Mouse (Mus musculus) kidney, adult 9 months (tissue): ENCODE results near the gene Akap2.

Experiments
- DNase-seq: peaks from one replicate; pipeline ENCODE4 v3.0.0; 2022

The Akap2 gene

GRCm38 (mm10) chr4:57703574-57704470, 13.6 kb upstream of the Akap2 start:
- no peak for DNase-seq

GRCm38 (mm10) chr4:57704575-57704974, 12.9 kb upstream of the Akap2 start:
- no peak for DNase-seq

GRCm38 (mm10) chr4:57715849-57716248, 1.6 kb upstream of the Akap2 start:
- peak; percentile 64 for DNase-seq

DNA sequence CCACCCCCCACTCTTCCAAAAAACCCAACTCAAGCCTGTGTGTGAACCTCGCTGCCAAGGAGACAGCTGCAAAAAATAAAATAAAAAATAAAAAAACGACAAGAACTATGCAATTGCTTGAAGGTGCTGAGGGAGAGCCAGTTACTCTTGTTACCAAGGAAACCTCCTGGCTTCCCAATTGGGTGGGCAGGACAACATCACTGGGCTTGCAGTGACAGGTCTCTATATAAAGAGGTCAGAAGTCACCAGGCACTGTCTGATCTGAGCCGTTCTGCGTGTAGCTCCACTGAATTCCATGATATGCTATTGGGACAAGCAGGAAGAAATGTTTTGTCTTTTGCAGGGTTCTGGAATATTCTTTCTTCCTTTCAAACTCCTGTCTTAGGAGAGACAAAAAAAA, 722 bp upstream of the Akap2 start:
- DNase-seq, result no peak

- DNase-seq, result no peak
These were observed 1.9 kb downstream of the Akap2 start for GRCm38 (mm10) chr4:57719370-57719769.

GRCm38 (mm10) chr4:57720869-57721361, 3.5 kb downstream of the Akap2 start:
- DNase-seq, result no peak

DNA sequence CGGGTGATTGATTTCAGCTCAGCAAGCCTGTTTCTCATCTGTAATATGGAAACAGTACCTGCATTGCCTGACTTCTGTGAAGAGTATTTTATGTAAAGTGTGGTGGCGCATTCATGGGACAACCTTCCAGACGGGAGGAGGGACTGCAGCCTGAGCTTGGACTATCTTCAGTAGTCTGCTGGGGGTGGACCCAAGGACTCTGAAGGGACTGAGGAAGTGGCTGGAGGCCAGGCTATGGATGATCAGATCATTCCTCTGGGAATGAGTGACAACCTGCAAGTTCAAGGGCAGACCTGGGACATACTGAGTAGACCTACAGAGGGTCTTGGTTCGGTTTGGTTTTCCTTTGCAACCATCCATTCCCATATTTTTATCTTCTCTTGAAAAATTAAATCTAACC, 4.8 kb downstream of the Akap2 start:
- DNase-seq, result peak; percentile 70

- no peak for DNase-seq
These were observed 6.2 kb downstream of the Akap2 start for GRCm38 (mm10) chr4:57723659-57724058.

DNA sequence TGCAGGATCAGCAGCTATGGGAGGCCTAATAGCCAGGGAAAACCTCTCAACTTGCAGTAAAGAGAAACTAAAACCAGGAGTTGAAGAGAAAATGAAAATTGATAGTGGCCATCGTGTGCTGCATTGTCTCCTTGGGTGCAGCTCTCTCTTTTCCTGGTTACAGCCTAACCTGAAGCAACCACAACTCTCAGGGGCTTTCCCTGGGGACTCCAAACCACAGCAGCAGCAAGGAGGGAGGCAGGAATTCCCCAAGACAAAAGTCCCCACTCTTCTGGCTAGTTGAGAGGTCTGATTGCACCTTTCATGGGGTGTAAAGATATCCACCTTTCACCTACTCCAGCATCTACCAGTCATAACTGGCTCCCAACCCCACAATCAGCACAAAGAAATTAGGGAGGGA, 8.1 kb downstream of the Akap2 start:
- DNase-seq, result no peak

- peak; percentile 58 for DNase-seq
These were observed 11.2 kb downstream of the Akap2 start for GRCm38 (mm10) chr4:57728611-57729183.

DNA sequence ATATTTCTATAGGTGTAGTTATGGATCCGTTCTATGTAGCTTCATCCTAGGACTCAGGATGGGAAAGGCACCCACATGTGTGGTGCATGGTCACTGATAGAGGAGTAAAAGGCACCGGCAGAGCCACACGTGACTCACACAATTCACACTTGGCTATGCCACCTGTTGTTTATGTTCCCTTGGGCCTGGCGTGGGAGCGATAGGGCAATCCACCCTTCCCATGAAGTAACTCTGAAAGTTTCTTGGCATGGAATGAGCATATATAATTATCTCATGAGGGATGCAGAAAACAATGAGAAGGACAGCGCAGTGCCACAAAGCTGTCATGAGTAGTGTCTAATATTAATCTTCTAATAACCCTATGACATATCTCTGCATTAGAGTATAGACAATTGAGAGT, 12.6 kb downstream of the Akap2 start:
- DNase-seq, result no peak

GRCm38 (mm10) chr4:57730801-57731598, 13.5 kb downstream of the Akap2 start:
- DNase-seq, result peak; percentile 56

DNA sequence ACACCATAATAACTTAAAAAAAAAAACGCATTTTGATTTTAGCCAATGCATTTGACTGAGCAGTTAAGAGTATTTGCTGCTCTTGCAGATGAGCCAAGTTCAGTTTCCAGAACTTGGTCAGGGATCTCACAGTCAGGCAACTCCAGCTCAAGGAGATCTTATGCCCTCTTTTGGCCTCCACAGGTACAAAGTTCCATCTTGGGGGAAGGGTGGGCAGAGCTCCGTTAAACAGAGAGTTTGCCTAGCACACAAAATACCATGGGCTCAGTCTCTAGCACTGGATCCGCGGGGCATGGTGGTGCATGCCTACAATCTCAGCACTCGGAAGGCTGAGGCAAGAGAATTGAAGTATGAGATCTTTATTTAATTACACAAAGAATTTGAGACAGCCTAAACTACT, 14.9 kb downstream of the Akap2 start:
- DNase-seq, result peak; percentile 87

GRCm38 (mm10) chr4:57733445-57733844, 16.0 kb downstream of the Akap2 start:
- DNase-seq, result no peak

GRCm38 (mm10) chr4:57735426-57735825, 18.0 kb downstream of the Akap2 start:
- peak; percentile 96 for DNase-seq

DNA sequence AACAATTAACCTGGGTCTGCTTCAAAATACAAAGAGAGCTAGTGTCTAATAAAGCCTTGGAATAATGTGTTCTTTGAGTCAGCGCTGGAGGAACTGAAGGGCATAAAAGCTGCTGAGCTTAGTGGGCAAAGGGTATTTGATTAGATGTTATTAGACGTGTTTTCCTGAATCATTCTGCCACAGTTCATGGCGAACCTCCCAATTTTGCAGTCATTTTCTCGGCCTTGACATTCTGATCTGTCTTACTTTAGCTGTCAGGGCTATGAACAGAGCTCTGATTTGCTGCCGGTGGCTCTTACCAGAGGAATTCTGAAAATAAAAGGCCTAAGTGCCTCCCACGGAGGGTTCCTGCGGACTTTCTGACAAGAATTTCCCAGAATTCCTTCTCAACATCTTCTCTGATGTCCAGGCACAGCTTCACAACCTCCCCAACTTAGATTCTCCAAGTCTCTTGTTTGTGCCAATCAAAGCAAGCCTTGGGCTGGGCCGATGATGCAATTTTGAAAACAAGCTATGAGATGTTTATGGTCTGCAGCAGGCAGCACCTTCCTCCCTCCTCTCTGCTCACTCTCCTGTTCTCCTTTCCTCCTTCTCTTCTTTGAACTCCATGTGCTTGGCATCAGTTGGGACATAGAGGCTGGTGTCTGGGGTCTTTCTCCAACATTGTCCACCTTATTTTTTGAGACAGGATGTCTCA, 21.5 kb downstream of the Akap2 start:
- DNase-seq, result no peak

DNA sequence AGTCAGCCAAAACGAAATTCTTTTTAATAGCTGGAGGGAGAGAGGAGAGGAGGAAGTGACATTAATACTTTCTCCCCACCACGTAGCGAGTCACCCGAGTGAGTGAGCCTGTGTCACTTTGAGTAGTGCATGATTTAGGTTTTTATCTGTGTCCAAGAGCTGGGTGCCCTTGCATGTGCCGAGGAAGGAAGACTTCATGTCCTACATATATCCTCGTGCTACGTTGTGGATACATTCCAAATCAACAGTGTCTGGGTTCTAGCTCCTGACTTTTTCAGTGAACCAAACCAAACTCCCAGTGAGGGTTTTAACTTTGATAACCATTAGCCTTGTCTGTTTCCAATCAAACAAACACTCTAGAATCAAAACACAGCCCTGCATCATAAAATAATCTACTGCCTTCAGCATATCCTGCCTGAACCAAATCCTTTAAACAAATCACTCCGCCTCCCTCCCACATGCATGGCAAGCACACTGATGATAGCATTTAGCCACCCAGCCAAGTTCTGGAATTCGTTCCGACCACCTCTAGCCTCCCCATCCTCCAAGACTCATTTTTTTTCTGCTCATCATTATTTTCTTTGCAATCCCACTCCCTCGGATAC, 26.0 kb downstream of the Akap2 start:
- no peak for DNase-seq

GRCm38 (mm10) chr4:57750651-57751050, 33.2 kb downstream of the Akap2 start:
- DNase-seq, result no peak

GRCm38 (mm10) chr4:57751054-57751453, 33.6 kb downstream of the Akap2 start:
- no peak for DNase-seq

DNA sequence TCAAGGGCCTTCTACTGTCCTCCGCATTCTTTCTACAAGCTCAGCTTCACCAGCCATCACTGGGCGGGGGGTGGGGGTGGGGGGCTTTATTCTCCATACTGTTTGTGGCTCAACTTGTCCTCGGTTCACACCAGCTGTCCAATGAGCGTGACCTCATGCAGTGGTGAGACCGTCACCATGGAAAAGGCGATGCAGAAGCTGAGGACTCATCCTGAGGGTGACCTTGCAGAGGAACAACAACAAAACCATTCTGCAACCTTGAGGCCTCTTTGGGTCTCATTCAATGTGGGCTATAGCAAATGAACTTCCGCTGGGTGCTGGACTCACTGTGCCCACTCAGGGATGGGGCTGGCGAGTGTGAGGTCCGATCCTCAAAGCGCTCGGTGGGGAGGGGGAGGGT, 34.1 kb downstream of the Akap2 start:
- no peak for DNase-seq

DNA sequence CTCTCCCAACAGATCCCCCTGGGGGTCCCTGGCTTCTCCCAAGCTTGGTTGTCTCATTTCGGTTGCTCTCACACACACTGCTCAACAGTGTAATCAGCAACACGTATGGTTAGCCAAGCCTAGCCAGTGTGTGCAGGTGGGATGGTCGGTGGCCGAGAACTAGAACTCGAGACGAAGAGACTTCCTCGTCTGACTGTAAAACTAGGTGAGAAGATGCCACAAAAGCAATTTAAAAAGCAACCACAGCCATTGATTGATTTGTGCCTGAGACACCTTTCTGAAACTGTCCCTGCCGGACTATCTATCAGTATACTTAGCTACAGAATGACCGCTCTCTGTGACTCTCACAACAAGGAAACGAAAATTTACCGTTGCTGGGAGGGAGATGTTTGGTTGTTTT, 37.6 kb downstream of the Akap2 start:
- no peak for DNase-seq

DNA sequence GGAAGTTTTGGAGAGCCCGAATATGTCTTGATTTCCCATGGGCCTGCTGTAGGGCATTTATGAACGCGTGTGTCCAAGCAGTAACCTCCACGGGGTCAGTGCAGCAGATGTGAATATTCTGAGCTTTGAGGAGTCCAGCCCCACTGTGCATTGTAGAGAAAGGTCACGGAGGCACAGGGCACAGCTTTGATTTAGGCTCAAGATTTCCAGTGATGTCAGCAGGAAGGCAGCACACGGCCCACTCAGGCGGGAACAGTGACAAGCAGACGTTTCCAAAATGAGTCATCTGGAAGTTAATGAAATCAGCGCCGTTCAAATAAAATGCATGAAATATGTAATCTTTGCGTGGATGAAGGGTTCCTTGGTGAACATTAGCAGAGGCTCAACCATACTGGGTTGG, 40.5 kb downstream of the Akap2 start:
- DNase-seq, result no peak
